Mouse (Mus musculus) frontal cortex, postnatal 25 days (tissue): Measurements from ENCODE around the gene Alg9.

ENCODE experiments used
- DNase-seq, 2 experiments: peaks; one replicate each; pipeline ENCODE4 v3.0.0; 2022; ENCODE audit warnings: low spot score in 2 of 2

Alg9 gene

DNA sequence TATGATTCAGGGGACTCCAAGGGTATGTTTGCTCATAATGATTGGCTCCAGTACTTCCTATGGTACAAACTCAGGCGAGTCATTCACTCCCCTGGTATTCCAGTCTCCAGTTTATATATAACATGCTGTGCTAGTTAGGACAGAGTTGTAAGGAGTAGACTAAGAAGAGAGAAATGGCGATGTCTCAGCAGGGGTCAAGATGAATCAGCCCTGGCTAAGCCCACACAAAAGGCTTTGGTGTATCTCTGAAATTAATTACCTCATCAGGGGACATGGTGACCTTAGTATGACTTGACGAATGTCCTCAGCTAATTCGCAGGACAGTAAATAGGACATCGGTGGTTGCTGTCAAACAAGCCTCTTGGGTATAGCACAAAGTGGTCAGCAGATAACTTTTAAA, 18.1 kb upstream of the Alg9 start:
- no peak for DNase-seq

DNA sequence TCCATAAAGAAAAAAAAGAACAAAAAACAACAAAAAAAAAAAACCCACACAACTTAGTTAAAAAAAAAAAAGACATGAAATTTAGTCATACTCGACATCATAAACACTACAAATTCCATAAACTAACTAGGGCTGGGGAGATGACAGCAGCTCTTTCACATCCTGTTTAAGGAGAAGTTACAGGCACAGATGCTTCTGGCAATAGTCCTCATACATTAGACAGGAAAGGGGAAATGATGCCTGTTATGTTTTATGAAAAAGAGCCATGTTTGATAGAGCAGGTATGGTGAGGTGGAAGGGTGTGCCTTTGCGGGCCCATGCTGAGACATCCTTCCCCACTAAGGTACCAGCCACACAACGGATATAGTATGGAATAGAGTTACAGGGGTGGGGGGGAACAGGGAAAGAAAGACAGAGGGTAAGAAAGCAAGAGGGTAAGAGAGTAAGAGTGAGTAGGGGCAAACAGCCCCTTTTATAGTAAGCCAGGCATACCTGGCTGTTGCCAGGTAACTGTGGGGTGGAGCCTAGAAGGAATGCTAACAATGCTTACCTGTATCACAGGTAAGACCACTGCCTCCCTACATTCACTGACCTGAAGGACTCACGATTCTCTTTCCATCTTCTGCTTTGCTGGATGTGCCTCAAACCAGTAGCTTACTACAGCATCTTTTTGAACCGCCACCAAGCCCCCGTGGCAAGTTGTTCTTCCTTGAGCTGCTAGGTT, 13.1 kb upstream of the Alg9 start:
- DNase-seq = no peak

DNA sequence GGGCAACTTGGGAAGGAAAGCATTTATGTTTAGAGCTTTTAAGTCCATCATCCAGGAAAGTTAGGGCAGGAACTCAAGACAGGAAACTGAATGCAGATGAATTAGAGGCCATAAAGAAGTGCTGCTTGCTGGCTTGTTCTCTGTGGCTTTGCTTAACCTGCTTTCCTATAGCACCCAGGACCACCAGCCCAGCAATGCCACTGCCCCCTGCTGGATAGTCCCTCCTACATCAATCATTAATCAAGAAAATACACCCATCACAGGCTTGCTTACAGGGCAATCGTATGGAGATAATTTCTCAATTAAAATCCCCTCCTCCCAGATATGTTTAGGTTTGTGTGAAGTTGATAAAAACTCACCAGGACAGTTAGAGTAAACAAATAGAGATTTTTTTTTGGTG, 11.5 kb upstream of the Alg9 start:
- no peak for DNase-seq

DNA sequence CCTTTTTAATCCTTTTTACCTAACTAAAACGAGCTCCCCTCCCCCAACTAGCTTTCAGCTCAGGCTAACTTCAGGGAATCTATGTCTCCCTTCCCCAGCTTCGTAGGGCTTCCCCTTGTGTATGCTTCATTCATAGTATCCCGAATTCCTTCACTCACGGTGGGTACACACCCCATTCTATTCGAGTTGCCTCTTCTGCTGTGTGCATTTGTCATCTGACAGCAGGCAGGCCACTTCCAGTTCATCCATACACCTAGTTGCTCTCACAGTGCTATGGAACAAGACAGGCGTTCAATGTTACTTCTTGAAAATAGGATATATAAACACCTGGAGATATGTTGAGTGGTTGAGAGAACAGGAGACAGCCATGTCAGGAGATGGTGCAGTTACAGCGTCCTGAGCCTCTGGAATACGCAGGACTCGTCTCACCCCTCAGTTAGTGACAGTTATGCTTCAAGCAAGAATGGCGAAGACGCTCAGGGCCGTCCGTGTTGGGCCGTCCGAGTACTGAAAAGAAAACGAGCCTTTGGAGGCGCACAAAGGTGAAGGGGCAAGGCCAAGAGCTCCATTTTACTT, 7.2 kb upstream of the Alg9 start:
- no peak for DNase-seq

DNA sequence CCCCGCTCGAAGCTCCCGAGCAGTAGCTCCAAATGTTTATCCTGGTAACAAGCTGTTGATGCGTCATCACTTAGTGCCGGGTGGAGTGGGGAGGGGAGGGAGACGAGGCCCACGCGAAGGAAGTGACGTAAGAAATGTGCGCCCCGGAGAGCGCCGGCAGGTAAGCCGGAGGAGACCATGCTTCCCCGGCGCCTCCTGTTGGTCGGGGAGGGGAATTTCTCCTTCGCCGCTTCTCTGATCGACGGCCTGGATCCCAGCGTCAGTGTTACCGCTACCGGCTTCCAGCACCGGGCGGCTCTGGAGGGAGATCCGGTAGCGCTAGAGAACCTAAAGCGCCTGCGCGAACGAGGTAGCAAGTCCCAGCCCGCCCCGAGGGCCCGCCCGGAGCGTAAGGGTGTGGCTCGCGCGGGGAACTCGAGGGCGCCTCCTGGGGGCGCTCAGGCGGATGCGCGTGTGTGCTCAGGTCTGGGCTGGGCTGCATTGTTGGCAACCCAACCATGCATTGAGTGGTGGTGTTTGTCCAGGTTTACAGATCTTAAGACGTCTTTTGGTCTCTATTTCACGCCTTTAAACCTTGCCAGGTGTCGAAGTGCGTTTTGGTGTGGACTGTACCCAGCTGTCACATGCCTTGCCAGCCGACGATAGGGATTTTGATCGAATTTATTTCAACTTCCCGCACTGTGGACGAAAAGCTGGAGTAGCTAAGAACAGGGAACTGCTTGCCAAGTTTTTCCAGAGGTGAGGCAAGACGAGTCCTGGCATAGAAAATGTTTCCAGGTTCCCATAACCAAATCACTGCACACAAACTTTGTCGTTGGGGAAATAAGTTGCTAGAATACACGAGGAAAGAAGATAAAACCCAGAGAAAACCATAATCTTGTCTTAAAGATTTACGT, 6.5 kb upstream of the Alg9 start, which contains the start of gene Fdxacb1:
Gene Fdxacb1 (plus strand): TSS at position 130 of the 896 bp plus-strand sequence.
- DNase-seq = peak; percentile 95 to 97

GRCm38 (mm10) chr9:50770011-50770410, 4.8 kb upstream of the Alg9 start:
- DNase-seq = no peak

DNA sequence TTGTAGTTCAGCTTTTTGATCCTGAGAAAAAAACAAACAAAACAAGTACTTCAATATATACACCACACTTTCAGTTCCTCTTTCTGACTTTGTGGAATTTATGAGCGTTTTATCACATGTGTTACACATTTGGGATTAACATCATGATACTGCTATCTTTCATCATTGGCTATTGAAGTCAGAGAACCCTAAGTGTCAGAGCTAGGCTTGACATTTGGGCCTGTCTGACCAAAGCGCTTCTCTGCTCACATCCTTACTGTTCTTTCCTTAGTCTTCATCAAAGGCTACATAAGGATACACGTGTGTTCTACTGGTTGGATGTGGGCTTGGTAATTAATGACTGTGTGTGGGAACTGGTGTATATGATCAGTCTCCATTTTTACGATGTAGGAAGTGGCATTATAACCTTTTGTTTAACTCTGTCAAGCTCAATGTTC, 775 bp upstream of the Alg9 start:
- DNase-seq = no peak

DNA sequence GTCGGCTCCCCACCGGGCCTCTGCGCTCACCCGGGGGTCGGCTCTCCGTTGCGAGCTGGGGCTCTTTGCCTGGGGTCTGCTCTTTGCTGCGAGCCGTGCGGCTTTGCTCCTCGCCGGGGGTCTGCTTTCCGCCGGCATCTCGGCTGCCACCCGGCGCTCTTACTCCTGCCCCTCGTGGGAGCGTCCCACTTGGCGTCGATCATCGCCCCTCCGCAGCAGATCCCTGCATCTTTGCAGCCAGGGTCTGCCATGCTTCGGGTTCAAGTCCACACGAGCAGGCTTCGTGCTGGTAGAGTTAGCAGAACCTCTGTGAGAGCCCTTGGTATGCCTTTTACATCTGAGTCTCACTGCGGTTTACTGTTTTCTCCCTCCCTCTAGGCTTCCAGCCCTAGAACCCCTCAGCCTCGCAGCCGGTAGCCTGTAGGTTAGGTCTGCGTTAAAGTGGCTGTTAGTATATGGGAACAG, 875 bp downstream of the Alg9 start:
- DNase-seq = no peak

DNA sequence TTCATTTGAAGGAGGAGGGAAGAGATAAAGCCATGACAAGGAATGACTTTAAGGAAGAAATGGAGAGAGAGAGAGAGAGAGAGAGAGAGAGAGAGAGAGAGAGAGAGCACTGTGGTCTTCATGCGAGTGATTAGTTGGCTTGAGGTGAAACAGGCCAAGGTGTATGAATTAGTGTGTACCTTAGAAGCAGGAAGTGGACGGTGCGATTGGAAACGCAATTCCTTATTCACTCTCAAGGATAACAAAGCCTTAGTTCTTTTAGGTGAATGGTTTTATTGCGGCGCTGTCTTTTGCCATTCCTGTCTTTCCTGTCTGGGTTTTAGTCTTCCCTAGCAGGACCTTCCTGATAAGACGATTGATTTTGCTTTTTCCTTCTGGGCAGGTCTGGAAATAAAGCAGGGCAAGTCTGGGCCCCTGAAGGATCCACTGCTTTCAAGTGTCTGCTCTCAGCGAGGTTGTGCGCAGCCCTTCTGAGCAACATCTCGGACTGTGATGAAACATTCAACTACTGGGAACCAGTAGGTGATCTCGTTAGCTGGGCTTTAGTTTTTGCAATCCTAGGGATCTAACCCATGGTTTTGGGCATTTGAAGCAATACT, 1.4 kb downstream of the Alg9 start:
- no peak for DNase-seq

DNA sequence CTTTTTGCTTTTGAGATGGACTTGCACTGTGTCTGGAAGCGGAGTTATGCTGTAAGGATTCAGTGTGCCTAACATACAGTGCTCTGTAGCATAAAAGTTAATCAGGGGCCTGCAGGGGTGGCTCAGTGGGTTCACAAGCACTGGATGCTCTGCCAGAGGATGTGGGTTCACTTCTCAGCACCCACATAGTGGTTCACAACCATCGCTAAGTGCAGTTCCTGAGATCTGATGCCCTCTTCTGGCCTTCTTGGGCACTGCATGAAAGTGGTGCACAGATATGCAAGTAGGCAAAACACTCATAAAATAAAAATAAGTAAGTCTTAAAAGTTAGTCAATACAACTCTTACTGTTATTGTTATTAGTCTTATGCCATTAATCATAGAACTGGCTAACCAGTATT, 7.3 kb downstream of the Alg9 start:
- DNase-seq = no peak

GRCm38 (mm10) chr9:50795266-50795665, 20.4 kb downstream of the Alg9 start:
- no peak for DNase-seq

GRCm38 (mm10) chr9:50796776-50797175, 22.0 kb downstream of the Alg9 start:
- DNase-seq = no peak

GRCm38 (mm10) chr9:50797641-50798040, 22.8 kb downstream of the Alg9 start:
- DNase-seq = no peak

DNA sequence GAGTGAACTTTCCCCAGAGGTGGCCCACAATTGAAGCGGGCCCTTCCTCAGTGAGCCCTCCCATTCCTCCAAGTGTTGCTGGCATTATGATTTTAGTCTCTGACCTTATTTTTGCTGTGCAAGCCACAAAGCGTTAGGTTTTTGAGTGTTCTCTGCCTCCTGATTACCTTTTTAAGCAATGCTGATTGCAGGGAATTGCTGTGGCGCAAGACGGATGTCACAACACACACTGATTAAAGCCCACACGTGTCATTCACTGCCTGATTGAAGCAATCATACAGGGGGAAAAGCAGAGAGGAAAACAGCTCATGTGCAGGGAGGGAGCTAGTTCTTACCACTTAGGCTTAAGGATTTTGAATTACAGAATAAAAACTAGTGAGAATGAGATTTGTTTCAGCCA, 23.5 kb downstream of the Alg9 start:
- no peak for DNase-seq

DNA sequence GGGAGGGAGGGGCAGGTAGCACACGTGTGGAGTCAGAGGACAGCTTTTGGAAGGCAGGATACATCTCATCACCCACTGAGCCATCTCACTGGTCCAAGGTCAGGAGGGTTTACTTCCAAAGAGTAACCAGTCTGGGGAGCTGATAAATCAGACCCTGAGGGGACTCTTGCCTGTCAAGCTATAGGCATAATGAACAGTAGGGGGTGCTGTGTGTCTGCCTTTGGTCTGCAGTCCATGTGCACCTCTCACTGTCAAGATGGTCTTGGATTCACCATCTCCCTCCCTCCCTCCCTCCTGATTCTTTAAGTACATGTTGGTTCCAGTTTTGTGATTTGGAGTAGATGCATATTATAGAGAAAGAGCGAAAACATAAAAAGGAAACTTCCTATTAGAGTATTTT, 26.2 kb downstream of the Alg9 start:
- DNase-seq = no peak

DNA sequence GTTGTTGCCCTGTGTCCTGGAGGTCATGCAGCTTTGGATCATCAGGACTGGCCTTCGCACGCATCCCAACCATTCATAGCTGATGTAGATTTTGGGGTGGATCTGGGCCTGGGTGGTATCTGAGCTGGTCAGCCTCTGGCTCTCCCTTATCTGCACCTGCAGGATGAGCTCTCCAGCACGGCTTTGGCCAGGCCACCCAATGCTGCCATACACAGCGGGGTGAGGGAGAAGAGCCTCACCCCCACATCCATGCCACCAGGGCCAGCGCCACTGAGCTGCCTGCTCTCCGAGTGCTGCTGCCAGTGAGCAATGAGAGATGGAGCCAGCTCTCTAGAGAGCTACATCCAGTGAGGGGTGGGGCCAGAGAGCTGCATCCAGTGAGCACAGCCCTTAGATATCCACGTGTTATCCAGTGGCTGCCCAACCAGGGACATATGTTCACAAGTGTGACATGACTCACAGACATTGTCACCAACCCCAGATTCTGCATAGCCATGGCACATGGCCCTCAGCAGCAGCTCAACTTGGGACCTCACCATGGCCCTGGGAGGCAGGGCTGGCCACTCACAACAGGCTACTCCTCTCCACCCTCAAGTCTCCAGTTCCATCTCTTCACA, 28.3 kb downstream of the Alg9 start:
- DNase-seq = no peak

DNA sequence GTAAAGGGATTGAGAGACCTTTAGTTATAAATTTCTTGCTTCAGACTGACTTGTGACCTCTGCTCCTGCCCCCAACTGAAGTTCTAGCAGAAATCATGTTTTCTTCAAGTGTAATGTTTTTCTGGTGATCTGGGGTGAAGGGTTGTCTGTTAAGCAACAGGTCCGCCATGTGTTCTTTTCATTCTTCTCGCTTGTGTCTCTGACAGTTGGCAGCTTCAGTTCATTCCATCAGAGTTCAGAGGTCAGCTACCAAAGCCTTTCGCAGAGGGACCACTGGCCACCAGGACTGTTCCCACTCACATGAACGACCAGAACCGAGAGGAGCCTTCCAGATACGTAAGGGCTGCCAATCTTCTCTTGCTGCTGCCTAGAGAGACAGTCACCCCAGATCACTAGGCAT, 33.7 kb downstream of the Alg9 start:
- no peak for DNase-seq

DNA sequence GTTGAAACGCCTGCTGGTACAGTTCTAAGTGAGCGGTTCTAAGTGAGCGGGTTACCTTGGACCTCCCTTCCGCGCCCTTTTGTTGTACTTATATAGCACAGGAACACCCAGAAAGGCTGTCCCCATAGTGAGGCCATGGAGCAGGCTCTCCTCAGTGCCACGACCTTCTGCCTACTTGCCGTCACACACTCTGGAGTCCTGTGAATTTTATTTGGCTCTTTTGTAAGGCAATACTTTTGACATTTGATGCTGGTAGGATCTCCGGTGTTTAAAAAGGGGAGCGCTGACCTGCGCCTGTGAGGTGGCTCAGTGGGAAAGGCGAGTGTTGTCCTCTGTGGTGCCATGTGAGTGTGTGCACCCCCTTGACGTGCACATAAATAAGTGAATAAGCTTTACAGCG, 34.3 kb downstream of the Alg9 start:
- DNase-seq = no peak

GRCm38 (mm10) chr9:50811187-50811586, 36.4 kb downstream of the Alg9 start:
- no peak for DNase-seq

- DNase-seq = no peak
Observed at GRCm38 (mm10) chr9:50811746-50812145, 36.9 kb downstream of the Alg9 start.

DNA sequence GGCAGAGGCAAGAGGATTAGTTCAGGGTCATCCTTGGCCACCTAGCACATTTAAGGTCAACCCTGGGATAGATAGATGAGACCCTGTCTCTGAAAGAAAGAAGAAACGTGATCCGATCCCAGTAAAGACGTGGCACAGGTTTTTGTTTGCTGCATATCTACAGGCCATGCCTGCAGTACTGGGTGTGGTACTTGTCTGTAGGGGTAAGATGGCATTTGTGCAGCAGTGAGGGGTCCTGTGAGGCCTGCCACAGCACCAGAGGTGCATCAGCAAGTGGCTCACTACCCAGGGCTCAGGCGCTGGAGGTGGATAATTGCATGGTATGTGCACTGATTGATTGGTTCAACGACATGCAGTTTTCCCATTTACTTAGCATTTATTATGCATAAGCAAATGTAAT, 39.0 kb downstream of the Alg9 start:
- no peak for DNase-seq

GRCm38 (mm10) chr9:50815666-50816065, 40.8 kb downstream of the Alg9 start:
- no peak for DNase-seq
